Mouse (Mus musculus): ENCODE measurements around the gene Arl8a.
"Not testable (repeated sequence)": the region's sequence is repeated elsewhere in the genome, so short reads cannot be mapped to it uniquely, and the experiment has no call there.

Gene Arl8a

GRCm38 (mm10) chr1:135146077-135146945 lies at the start of gene Arl8a:
TSS of gene Arl8a (plus strand) at chr1:135146824.
- peak; percentile 84 for DNase-seq (ENCODE audit: low spot score)

- DNase-seq (ENCODE audit: low spot score), result no peak
These were observed 49.2 kb upstream of the Arl8a start for GRCm38 (mm10) chr1:135097441-135097840.

DNA sequence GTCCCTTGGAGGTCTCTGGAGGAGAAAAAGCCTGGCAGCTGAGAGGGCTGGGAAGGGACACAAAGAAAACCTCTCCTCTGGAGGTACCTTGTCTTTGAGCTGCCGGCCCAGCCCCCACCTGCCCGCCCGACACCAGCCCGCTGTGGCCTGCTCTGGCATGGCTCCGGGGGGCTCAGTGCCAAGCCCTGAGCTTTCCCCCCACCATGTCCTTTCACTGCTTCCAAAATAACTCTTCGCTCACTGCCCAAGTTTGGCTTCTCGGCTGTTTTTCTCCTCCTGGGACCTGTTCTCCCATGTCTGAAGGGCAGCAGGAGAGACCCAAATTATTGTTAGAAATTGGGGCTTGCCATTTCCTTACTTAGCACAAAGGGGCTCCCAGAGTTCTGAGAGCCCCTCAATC lies 48.2 kb upstream of the Arl8a start:
- DNase-seq (ENCODE audit: low spot score), result no peak

DNA sequence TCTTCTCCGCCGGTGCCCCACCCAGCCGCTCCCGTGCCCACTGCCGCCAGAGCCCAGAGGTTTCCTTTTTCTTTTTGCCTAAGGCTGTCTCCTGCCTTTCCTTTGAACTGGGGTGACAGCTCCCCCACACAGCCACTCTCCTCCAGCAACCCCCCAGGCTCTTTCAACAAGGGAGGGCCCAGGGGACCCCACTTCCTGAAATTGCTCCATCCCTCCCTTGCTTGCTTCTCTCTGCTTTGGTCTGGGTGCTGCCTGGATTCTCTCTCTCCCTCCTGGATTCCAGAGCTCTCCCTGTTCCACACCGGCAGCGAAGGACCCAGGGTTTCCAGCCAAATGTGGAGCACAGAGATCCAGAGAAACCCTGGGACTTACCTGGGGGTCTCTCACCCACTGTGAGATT lies 46.2 kb upstream of the Arl8a start:
- DNase-seq (ENCODE audit: low spot score), result no peak

DNA sequence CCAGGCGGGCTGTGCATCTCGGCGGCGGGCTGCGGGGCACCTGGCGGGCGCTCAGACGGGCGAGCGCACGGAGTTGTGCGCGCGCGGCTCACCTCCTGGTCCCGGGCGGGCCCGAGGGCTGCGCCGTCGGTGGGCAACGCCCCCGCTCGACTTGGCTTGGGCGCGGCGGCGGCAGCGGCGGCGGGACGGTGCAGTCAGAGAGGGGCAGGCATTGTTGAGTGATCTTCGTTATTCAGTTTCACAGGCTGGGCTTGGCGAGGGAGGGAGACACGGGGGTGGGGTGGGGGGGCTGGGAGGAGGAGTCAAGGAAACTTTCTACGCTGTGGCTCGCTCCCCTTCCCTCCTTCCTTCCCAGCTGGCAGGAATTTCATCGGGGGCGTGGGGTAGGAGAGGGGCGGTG lies 41.5 kb upstream of the Arl8a start, which contains the start of gene Lgr6:
TSS of gene Lgr6 (minus strand) at position 153 of the 400 bp plus-strand sequence.
- no peak for DNase-seq (ENCODE audit: low spot score)

- peak; percentile 42 for DNase-seq (ENCODE audit: low spot score)
These were observed 40.7 kb upstream of the Arl8a start for GRCm38 (mm10) chr1:135105951-135106350.

- no peak for DNase-seq (ENCODE audit: low spot score)
These were observed 38.0 kb upstream of the Arl8a start for GRCm38 (mm10) chr1:135108611-135109010.

DNA sequence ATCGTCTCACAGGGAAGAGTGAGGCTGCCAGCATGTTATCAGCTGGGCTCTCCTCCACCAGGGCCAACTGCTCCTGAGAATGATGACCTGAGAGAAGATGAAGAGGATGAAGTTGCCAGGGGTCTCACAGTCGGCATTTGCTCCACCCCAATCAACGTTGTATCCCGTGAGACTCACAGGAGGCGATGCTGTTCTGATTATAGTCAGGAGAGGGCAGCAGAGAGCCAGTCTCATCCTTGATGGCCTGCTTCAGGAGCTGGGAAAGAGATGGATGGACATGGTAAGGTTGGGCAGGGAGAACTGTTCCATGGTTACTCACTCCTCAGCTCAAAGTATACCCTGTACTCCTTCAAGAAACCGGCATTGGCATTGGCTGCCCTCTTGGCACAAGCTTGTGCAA lies 36.5 kb upstream of the Arl8a start:
- DNase-seq (ENCODE audit: low spot score), result peak; percentile 45

GRCm38 (mm10) chr1:135111271-135111670 lies 35.4 kb upstream of the Arl8a start:
- not testable (repeated sequence) for DNase-seq (ENCODE audit: low spot score)

- no peak for DNase-seq (ENCODE audit: low spot score)
These were observed 34.0 kb upstream of the Arl8a start for GRCm38 (mm10) chr1:135112661-135113060.

DNA sequence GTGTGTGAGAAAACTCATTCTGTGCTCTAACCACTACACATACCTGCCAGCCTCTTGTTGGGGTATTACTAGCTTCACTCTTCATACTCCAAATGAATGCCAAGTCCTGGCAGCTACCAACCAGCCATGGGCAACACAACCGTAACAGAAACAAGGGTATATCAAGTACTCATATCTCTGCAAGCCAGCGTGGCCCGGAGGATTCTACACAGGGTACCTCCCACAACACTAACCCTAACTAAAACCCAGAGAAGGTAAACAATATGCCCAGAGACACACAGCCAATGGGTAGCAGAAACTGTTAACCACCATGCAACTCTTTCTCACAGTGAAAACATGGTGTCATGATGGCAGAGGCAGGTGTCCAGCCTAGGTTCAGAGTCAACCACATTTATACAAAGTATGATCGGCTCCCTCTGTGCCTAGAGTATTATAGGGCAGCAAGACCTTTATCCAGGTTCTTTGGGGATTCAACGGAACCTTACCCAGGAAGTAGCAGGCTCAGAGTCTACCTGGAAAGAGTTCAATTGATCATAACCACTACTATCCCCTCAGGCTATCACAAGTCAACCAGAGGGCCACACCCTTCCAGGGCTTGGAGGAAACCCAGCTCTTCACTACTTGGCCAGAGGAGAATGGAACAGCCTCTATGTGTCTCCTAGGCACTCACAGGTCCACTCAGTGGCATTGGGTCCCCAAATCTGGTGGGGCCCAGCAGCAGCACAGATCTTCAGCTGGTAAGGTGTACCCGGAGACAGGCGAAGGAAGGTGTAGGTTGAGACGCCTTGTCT lies 21.9 kb upstream of the Arl8a start:
- DNase-seq (ENCODE audit: low spot score), result no peak

DNA sequence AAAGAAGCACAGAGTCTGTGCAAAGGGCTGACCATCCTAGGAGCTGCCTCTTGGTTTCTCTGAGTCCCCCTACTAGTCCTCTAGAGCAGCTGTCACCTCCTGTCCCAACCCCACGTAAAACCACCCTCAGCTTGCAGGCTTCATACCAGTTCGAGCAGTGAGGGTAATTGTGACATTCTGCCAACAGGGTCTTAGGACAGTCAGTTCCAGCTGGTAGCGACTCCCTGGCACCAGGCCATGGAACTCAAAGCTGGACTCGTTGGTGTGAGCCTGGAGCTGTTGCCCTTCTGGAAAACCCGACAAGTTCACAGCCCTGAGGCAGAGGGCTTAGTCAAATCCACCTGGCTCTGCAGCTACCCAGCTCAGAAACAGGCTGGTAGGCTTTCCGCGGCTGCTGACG lies 20.6 kb upstream of the Arl8a start:
- DNase-seq (ENCODE audit: low spot score), result no peak

- no peak for DNase-seq (ENCODE audit: low spot score)
These were observed 20.1 kb upstream of the Arl8a start for GRCm38 (mm10) chr1:135126443-135127027.

DNA sequence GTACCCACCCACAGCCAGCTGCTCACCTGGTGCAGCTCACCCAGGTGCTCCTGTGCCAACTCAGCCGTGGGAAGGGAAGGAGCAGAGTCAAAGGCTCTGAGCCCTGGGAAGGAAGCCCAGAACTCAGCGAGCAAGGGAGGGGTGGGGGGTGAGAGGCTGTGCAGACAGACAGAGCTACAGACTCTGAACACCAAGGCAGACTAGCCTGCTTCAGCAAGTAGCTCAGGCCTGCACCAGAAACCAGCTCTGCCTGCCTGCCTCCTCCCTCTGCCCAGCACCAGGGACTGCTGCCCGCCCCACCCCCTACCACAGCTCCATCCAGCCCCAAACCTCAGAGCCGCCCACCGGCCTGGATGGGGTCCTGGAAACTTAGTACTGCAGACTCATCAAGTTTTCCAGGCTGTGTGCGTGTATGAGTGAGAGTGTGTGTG lies 18.6 kb upstream of the Arl8a start:
- DNase-seq (ENCODE audit: low spot score), result no peak

DNA sequence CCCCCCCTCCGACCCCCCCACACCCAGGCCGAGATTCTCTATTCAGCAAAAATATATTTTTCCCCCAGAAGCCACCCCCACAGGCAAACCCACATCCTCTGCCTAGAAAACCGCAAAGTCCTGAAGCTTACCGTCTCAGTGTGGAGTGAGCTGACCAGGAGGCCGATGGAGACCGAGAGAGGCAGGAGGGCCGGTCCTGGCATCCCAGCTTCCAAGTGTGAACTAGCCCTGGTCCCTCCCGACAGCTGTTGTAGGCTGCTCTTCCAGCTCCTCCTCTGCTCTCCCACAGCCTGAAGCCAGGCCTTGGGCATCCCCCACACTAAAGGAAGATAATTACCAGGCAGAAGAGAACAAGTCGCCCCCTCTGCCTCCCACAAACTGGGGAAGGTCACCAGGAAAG lies 17.6 kb upstream of the Arl8a start:
- DNase-seq (ENCODE audit: low spot score), result no peak

GRCm38 (mm10) chr1:135129543-135130183 lies 17.0 kb upstream of the Arl8a start:
- no peak for DNase-seq (ENCODE audit: low spot score)

DNA sequence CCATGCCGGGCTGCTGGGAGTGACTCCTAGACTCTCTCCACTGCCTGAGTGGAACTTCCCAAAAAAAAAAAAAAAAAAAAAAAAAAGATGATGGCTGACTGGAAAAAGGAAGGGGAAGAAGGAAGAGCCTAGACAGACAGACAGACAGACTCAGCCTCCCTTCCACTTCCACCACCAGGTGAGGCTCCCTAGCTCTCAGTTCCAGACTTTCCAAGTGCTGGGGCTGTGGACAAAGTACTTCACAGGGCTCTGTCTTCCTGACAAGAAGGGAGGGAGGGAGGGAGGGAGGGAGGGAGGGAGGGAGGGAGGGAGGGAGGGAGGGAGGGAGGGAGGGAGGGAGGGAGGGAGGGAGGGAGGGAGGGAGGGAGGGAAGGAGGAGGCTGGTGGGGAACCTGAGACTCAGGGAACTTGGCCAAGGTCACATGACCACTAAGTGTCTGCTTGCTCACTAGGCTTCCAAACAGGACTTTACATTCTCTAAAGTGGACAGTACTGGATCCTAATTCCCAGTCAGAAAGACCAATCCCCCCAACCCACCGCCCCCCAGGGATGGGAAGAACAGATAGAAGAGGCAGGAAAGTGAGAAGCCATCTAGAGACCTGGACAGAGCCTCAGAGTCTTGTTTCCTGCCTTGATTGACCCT lies 16.1 kb upstream of the Arl8a start:
- no peak for DNase-seq (ENCODE audit: low spot score)

GRCm38 (mm10) chr1:135131034-135131433 lies 15.6 kb upstream of the Arl8a start:
- no peak for DNase-seq (ENCODE audit: low spot score)

GRCm38 (mm10) chr1:135131560-135131959 lies 15.1 kb upstream of the Arl8a start:
- no peak for DNase-seq (ENCODE audit: low spot score)

DNA sequence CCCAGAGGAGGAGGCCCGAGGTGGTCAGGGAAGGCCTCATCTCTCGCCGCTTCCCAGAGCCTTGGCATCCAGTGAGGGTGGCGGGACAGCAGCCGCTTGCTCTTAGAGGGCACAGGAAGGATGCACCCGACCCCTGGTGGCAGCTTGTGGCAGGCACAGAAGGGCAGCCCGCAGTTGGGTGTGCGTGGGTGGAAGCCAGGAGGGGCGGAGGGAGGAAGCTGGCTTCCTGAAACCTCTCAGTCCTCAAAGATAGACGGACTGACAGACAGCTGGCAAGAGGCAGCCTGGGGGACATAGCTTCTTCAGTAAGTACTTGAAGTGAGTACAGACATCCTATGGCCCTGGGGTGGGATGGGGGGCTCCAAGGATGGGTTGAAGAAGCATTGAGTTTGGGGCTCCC lies 14.2 kb upstream of the Arl8a start, which contains the start of gene Ptpn7:
TSS of gene Ptpn7 (plus strand) at position 228 of the 400 bp plus-strand sequence.
- peak; percentile 78 for DNase-seq (ENCODE audit: low spot score)

DNA sequence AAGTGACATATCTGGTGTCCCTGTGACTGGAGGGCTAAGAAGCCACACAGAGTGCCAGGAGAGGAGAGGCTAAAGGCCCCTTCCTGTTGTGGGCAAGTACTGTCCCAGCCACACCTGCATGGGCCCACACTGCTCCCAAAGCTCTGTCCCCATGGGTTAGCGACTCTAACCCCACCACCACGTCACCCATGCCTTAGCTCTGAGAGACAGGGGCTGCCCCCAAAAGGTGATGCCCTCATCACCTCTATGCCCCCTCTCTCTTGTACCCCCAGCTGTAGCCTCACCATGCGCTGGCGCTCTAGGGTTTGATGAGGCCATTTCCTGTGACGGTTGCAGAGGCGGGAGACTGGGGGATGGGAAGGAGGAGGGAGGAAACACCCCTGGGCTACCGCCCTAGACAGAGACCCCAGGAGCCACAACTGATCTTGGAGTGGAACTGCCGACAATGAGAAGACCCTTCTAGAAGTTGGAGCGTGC lies 13.7 kb upstream of the Arl8a start:
- DNase-seq (ENCODE audit: low spot score), result peak; percentile 35
